Mouse (Mus musculus) thymus, postnatal 0 days (tissue): ENCODE data around the gene Sox13. TPM values are rescaled to one million over a fixed set of nuclear protein-coding genes. Genes with fewer than 3 reads are reported as not detected.
A peak's percentile ranks its signal among the peaks of the same experiment; 100 is the strongest.
"Not testable (repeated sequence)": the region's sequence is repeated elsewhere in the genome, so short reads cannot be mapped to it uniquely, and the experiment has no call there.

ENCODE experiments used
- DNase-seq: peaks from one replicate; pipeline ENCODE4 v3.0.0-alpha.2; 2015; ENCODE audit warnings: low spot score
- polyA plus RNA-seq: library from polyadenylated mRNA; unstranded; fragments of >200 nt; fragmentation: Nextera tagmentation; extraction: Ambion mirVana; gene quantifications from 2 replicates; pipeline ENCODE4 v1.2.1, GENCODE M21; 2015

Gene Sox13
- polyA plus RNA-seq, 1 experiment from 2014 or later, result 14.6 TPM

GRCm38 (mm10) chr1:133368644-133369043 is 55.5 kb downstream of the Sox13 start:
- no peak for DNase-seq

GRCm38 (mm10) chr1:133367606-133368488 is 56.3 kb downstream of the Sox13 start:
- DNase-seq, result no peak

- DNase-seq, result no peak
Measured at GRCm38 (mm10) chr1:133366951-133367605, 57.1 kb downstream of the Sox13 start.

GRCm38 (mm10) chr1:133364890-133365289 is 59.3 kb downstream of the Sox13 start:
- DNase-seq, result no peak

GRCm38 (mm10) chr1:133364022-133364630 is 60.1 kb downstream of the Sox13 start:
- DNase-seq, result no peak

DNA sequence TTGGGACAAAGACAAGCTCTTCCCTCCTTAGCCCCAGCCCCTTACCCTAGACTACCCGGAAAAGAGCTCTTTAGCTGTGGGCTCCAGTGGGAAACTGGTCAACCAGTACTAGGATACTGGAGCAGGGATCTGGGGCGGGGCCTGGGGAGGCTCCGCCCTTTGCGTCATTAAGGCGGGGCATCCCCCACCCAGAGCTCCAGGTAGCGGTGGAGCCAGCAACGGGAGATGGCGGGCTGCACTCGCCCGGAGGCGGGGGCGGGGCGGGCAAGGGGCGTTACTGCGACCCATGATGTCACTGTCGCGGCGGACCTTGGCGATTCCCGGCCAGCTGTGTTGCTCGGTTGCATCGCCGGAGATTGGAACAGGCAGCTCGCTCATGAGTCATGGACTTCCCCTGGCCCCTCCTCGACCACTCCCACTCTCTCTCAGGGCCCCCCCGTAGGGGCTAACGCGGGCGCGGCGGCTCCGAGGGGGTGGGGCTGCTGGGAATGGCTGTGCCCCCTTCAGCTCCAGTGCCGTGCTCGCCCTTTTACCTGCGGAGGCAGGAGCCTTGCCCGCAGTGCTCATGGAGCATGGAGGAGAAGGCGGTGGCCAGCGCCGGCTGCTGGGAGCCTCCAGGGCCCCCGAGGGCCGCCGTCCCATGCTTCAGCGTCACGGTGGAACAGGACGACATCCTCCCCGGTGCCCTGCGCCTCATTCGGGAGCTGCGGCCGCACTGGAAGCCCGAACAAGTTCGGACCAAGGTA is 60.7 kb downstream of the Sox13 start, which contains the start of gene Etnk2:
Etnk2 (plus strand) TSS at position 297 of the 746 bp plus-strand sequence.
- peak; percentile 43 for DNase-seq

- no peak for DNase-seq
Measured at GRCm38 (mm10) chr1:133362103-133362502, 62.1 kb downstream of the Sox13 start.

DNA sequence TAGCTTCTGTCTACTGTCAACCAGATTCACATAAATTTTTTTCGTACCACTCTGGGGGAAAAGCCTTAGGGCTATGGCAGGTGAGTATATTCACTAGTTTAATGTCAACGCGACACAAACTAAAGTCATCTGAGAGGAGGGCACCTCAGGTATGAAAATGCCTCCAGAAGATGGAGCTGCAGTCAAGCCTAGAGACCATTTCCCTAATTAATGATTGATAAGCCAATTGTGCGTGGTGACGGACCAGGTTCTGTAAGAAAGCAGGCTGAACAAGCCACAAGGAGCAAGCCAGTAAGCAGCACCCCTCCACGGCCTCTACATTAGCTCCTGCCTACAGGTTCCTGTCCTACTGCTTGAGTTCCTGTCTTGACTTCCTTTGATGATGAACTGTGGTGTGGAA is 63.2 kb downstream of the Sox13 start:
- DNase-seq, result no peak

- no peak for DNase-seq
Measured at GRCm38 (mm10) chr1:133356330-133356729, 67.8 kb downstream of the Sox13 start.

DNA sequence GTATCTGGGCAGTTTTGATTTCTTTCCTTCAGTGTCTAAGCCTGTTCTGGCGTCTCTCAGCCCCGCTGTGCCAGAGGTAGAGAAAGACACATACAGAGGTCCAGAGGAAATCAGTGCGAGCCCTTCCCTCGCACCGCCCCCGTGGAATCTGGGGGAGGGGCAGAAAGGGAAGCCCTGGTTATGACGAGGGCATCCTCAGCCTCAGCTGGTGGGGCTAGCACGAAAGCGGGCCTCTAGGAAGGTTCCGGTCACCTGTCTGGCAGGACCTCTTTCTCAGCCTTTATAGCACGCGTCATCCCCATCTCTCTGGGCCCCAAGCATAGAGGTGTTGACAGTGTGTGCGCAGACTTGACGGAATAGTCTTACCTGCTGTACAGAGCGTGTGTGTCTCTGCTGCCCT is 68.3 kb downstream of the Sox13 start:
- no peak for DNase-seq

DNA sequence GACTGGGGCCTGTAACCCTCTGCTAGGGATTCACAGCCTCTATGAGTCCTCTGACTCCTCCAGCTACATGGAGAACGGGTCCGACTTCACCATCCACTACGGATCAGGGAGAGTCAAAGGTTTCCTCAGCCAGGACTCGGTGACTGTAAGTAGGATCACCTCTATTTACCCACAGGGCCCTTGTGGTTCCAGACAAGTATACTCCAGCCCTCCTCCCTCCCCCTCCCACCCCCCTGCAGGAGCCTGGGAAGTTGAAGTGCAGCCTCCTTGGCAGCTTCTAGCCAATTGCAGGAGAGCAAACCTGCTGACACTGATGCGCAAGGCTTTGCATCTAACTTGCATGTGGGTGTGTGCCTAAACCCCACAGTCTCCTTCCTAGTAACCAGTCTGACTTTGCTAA is 68.7 kb downstream of the Sox13 start:
- no peak for DNase-seq

- DNase-seq, result peak; percentile 72
Measured at GRCm38 (mm10) chr1:133353371-133353809, 70.8 kb downstream of the Sox13 start.

DNA sequence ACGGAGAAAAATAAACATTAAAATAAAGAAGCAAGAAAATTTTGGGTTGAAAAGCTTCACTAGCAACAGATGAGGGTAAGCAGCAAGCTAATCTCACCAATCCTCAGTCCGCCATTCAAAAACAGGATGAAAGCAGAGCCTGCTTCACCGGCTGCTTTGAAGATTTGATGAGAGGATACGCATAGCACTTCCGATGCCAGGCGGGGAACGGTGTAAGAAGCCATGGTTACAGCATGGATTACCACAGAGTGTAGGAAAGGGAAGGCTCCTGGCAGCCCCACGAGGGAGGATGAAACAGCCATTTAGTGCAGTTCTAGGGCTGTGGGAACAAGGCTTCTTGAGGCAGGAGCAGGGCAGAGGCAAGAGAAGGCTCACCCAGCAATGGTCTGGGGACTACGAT is 72.4 kb downstream of the Sox13 start:
- DNase-seq, result no peak

- no peak for DNase-seq
Measured at GRCm38 (mm10) chr1:133350210-133350609, 74.0 kb downstream of the Sox13 start, which contains the start of gene Ren1. TSS of gene Ren1 (plus strand) at chr1:133350510.

DNA sequence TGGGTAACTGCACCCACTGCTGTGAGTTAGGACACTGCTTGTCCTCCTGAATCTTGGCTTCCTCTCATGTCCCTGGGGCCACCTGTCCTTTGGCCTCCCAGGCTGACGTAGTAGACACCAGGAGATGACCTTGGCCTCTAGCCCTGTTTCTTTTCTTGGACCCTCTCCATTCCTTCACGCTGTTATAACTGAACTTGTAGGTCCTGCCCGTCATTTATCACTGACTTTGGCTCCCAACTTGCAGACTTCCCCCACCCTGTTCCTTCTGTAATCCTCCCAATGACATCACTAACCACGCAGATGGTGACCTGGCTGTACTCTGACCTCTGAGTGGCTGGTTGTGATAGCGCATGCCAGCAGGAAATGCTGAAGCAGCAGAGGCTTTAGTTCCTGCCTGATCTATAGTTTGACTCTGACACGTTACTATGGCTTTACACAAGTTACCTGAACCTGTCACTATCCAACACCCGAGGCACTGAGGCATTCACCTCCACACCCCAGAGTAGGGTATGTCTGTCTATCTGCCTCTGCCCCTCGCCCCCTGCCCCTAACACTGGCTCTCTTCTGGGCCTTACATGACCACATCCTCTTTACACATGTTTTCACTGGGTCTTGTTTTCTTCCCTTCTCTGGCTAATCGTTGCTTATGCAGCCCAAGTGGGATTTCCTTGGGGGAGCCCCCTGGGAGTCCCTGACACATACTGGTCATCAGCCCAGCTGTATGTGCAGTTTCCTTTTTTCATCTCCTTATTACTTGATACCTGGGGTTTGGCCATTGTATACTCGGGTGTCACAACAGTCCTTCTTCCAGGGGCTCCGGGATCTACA is 76.3 kb downstream of the Sox13 start:
- no peak for DNase-seq

- DNase-seq, result no peak
Measured at GRCm38 (mm10) chr1:133347226-133347625, 77.0 kb downstream of the Sox13 start.

- DNase-seq, result no peak
Measured at GRCm38 (mm10) chr1:133346531-133346930, 77.6 kb downstream of the Sox13 start.

- DNase-seq, result no peak
Measured at GRCm38 (mm10) chr1:133344357-133344756, 79.8 kb downstream of the Sox13 start.

DNA sequence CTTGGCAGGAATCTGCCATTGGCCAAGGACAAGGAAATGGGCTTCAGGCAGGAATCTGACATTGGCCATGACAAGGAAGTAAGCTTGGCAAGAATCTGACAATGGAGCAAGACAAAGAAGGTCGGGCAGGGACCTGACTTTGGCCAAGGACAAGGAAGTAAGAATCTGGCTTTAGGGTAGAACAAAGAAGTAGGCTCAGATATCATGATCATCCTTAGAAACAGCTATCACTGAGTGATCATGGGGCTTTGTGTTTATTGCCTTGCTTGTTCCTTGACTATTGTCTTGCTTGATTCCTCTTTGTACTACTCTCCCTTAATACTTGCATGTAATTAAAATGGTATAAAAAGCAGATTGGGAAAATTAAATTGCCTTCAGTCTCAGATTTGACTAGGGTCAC is 83.8 kb downstream of the Sox13 start:
- not testable (repeated sequence) for DNase-seq

- DNase-seq, result no peak
Measured at GRCm38 (mm10) chr1:133333937-133334336, 90.2 kb downstream of the Sox13 start.
